In genomic region chr11:104315703-104316102, GRCm38 (mm10) we compare ENCODE assay signal across 9 mouse cellular contexts.
A peak's percentile ranks its signal among the peaks of the same experiment; 100 is the strongest.
DNase-seq lines count a peak whose midpoint lies in the region; ATAC-seq lines count a peak whose summit lies in the region.
"Had no signal": no experiment of that assay in that cellular context is flagged by ENCODE, and none has a peak within 500 bp of the region (broad histone marks: within the 10 kb centered on the region; RNA-seq: fewer than 3 reads in every experiment).

No protein-coding gene starts in this region.

- no peak for ATAC-seq in hindbrain, embryonic 11.5 days (ENCODE audit: low FRiP score)
- no peak for ATAC-seq in hindbrain, embryonic 16.5 days
- ATAC-seq in midbrain, embryonic 13.5 days, result 0 out of 2 replicates have a peak, but pooled peaks have one; percentile 38

- H3K27me3 ChIP-seq in hindbrain, embryonic 11.5 days (ENCODE audit: control insufficient read depth, insufficient read depth, low read length), result no peaks in the 10 kb centered on the region
- H3K27me3 ChIP-seq in hindbrain, embryonic 16.5 days (replicated peaks; ENCODE audit: control insufficient read depth, insufficient read depth, low read length), result no peaks in the 10 kb centered on the region
- H3K27me3 ChIP-seq in midbrain, embryonic 13.5 days, result no peaks in the 10 kb centered on the region

- no peaks in the 10 kb centered on the region for H3K36me3 ChIP-seq in hindbrain, embryonic 11.5 days (ENCODE audit: control insufficient read depth, insufficient read depth, low read length)
- H3K36me3 ChIP-seq in hindbrain, embryonic 16.5 days (ENCODE audit: control insufficient read depth, insufficient read depth, low read length), result peaks cover 32% of the 10 kb centered on the region
- H3K36me3 ChIP-seq in midbrain, embryonic 13.5 days, result peaks cover 54% of the 10 kb centered on the region
- H3K36me3 ChIP-seq: embryonic facial prominence, embryonic 13.5 days had no signal

- no peak overlapping the region for H3K4me3 ChIP-seq in hindbrain, embryonic 11.5 days (ENCODE audit: low read depth, low read length)
- no peak overlapping the region for H3K4me3 ChIP-seq in hindbrain, embryonic 16.5 days (ENCODE audit: low read length)
- H3K4me3 ChIP-seq in midbrain, embryonic 13.5 days (replicated peaks), result no peak overlapping the region
- H3K4me3 ChIP-seq: embryonic facial prominence, embryonic 13.5 days had no signal

- no peak overlapping the region for H3K9ac ChIP-seq in hindbrain, embryonic 11.5 days (ENCODE audit: low read depth, low read length)
- H3K9ac ChIP-seq in hindbrain, embryonic 16.5 days (ENCODE audit: low read depth, low read length), result no peak overlapping the region
- H3K9ac ChIP-seq in midbrain, embryonic 13.5 days (replicated peaks), result no peak overlapping the region
- H3K9ac ChIP-seq: embryonic facial prominence, embryonic 13.5 days had no signal

- intact Hi-C loops in gastrocnemius, postnatal 14 days (cut with DNase I; ENCODE audit: low total_unique reads), result loop anchor here (5.0 kb wide), 1 partner anchor 147 kb away; no protein-coding TSS in a partner anchor

- H3K27ac ChIP-seq in hindbrain, embryonic 11.5 days (ENCODE audit: low read depth, low read length), result no peak overlapping the region
- H3K27ac ChIP-seq in hindbrain, embryonic 16.5 days (ENCODE audit: low read depth, low read length), result no peak overlapping the region
- H3K27ac ChIP-seq in midbrain, embryonic 13.5 days, result no peak overlapping the region
- H3K27ac ChIP-seq: embryonic facial prominence, embryonic 13.5 days had no signal

- peak; percentile 94 for DNase-seq in hindbrain, embryonic 11.5 days (ENCODE audit: low spot score)
- DNase-seq in T-cell, adult 2 months (ENCODE audit: low spot score), result peak; percentile 72
- peak; percentile 90 to 93 for DNase-seq in cerebellum, postnatal 14 days
- peak; percentile 61 for DNase-seq in gastrocnemius, postnatal 14 days
- peak; percentile 59 to 76 for DNase-seq in layer of hippocampus, postnatal 36 days
- DNase-seq in spleen, postnatal 4 days (ENCODE audit: low spot score in 2 of 2), result peak; percentile 79 to 93

- no peak overlapping the region for H3K4me2 ChIP-seq in hindbrain, embryonic 11.5 days (replicated peaks; ENCODE audit: low read depth, low read length)
- no peak overlapping the region for H3K4me2 ChIP-seq in hindbrain, embryonic 16.5 days (ENCODE audit: low read length)
- no peak overlapping the region for H3K4me2 ChIP-seq in midbrain, embryonic 13.5 days (replicated peaks)
- H3K4me2 ChIP-seq: embryonic facial prominence, embryonic 13.5 days had no signal

- no peaks in the 10 kb centered on the region for H3K9me3 ChIP-seq in hindbrain, embryonic 11.5 days (ENCODE audit: control insufficient read depth, low read length)
- H3K9me3 ChIP-seq in hindbrain, embryonic 16.5 days (ENCODE audit: control insufficient read depth, low read length), result no peaks in the 10 kb centered on the region
- H3K9me3 ChIP-seq in midbrain, embryonic 13.5 days, result no peaks in the 10 kb centered on the region
- H3K9me3 ChIP-seq: embryonic facial prominence, embryonic 13.5 days had no signal

- no peaks in the 10 kb centered on the region for H3K4me1 ChIP-seq in hindbrain, embryonic 11.5 days (replicated peaks; ENCODE audit: control insufficient read depth, insufficient read depth, low read length)
- peaks cover 13% of the 10 kb centered on the region for H3K4me1 ChIP-seq in hindbrain, embryonic 16.5 days (ENCODE audit: control insufficient read depth, insufficient read depth, low read depth, low read length)
- H3K4me1 ChIP-seq in midbrain, embryonic 13.5 days (replicated peaks), result peaks cover 30% of the 10 kb centered on the region

- 10% methylated on average over 6 of the region's 6 CpGs for WGBS in hindbrain, embryonic 11.5 days
- 4% methylated on average over 6 of the region's 6 CpGs for WGBS in hindbrain, embryonic 16.5 days
- WGBS in midbrain, embryonic 13.5 days, result 6% methylated on average over 6 of the region's 6 CpGs
